Mouse (Mus musculus) brain, embryonic 14.5 days (tissue): Measurements from ENCODE around the gene Olfr305. TPM values are rescaled to one million over a fixed set of nuclear protein-coding genes. Genes with fewer than 3 reads are reported as not detected.
"Not testable (repeated sequence)": the region's sequence is repeated elsewhere in the genome, so short reads cannot be mapped to it uniquely, and the experiment has no call there.

Experiments used
- DNase-seq: peaks from one replicate; pipeline ENCODE4 v3.0.0-alpha.2; 2011; ENCODE audit warnings: low read depth
- CTCF ChIP-seq: fragments of 200-500 bp; IDR thresholded peaks from 2 replicates; pipeline ENCODE4 v1.5.1; 2012; ENCODE audit warnings: inconsistent platforms, mild to moderate bottlenecking, moderate library complexity, borderline replicate concordance; ENCODE audit not compliant: insufficient read depth, insufficient read length; ENCODE audit errors: extremely low read depth
- POLR2A ChIP-seq: fragments of 200-500 bp; IDR thresholded peaks from 2 replicates; pipeline ENCODE4 v1.6.1; 2012; ENCODE audit warnings: mild to moderate bottlenecking, inconsistent platforms, borderline replicate concordance; ENCODE audit not compliant: poor library complexity, insufficient read depth, insufficient read length, severe bottlenecking; ENCODE audit errors: extremely low read depth
- polyA plus RNA-seq: library from polyadenylated mRNA; depleted of rRNA; stranded (reverse); fragments of >200 nt; gene quantifications from 2 replicates; pipeline ENCODE4 v1.2.3, GENCODE M21; 2012; rRNA removed

Olfr305 gene
- not detected in 2 replicates for polyA plus RNA-seq

- no peak for TF ChIP-seq POLR2A
- no peak for DNase-seq
Observed at GRCm38 (mm10) chr7:86366828-86367227, at the start of gene Olfr305. Gene Olfr305 (minus strand): TSS chr7:86366928.

- TF ChIP-seq CTCF (no peak), POLR2A (no peak)
- no peak for DNase-seq
Observed at GRCm38 (mm10) chr7:86403546-86403945, 36.8 kb upstream of the Olfr305 start, which contains the start of gene Olfr301. Gene Olfr301 (plus strand): TSS chr7:86403846.

DNA sequence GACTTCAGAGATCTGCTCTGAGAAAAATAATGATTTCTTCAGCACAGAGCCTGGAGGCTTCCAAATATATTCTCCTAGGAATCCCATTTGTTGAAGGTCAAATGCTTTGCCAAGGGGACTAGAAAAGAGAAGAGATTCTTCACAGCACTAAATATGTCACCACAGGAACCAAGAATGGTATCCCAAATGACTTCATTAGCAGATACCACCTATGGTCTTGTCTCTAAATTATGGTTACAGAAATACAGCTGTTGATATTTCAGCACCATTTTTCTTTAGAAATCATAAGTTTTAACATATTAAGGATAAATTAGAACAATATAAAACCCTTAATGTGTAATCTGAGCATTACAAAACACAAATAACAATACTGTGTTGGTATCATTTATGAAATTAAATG lies 31.0 kb upstream of the Olfr305 start, which contains the start of gene Olfr303:
Gene Olfr303 (minus strand): TSS at position 101 of the 400 bp plus-strand sequence.
- DNase-seq = peak; percentile 4
- TF ChIP-seq POLR2A (no peak), CTCF (no peak)

DNA sequence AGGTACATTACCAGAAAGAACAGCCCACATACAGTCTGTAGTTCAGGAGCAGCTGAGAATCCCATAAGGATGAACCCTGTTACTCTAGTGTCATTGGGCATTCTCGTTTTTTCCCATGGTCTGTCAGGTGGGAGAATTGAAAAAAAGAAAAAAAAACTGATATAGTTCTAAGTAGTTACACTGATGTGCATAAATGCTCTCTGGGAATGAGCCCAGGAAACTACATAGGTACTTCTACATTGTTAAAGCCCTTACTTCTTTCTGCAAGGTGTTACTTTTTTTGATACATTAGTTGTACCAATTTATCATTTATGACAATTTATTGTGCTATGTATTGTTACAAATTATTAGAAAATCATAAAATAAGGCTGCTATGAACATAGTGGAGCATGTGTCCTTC lies 19.8 kb upstream of the Olfr305 start, which contains the start of gene Olfr304:
Gene Olfr304 (minus strand): TSS at position 101 of the 400 bp plus-strand sequence.
- TF ChIP-seq CTCF = no peak
- TF ChIP-seq POLR2A = no peak
- no peak for DNase-seq

DNA sequence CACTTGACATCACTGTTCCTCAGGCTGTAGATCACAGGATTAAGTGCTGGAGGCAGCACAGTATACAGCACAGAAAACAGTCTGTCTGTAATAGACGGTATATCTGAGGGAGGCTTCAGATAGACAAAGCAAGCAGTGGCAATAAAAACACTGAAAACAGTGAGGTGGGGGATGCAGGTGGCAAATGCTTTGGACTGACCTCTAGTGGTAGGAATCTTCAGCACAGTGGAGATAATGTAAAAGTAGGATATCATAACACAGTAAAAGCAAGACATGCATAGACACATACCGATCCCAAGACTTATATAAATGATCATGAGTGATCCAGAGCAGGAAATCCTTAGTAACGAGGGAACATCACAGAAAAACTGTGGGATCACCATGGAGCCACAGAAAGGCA lies 19.0 kb upstream of the Olfr305 start:
- DNase-seq = no peak
- no peak for TF ChIP-seq POLR2A
- TF ChIP-seq CTCF = peak; percentile 6; the same call in 1 of the 2 replicates

- DNase-seq = not testable (repeated sequence)
Observed at GRCm38 (mm10) chr7:86346296-86346695, 20.4 kb downstream of the Olfr305 start.

DNA sequence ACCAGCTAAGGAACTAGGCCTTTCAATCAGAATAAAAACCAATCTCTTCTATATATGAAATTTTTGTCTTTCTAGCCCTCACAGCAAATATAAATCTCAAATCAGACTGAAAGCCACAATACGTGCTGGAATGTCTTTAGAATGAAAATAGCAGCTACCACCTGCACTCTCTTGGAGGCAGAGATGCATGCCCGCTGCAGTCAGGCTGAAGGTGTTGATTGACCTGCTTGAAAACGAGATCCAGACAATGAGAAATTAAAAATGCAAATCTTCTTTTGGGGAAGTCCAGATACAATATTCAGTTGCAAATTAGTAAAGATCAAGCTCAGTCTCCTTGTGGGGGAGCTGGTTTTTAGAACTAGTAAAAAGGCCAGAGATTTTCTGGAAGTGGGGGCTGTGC lies 22.5 kb downstream of the Olfr305 start:
- no peak for DNase-seq
- TF ChIP-seq POLR2A = no peak
- TF ChIP-seq CTCF = no peak

DNA sequence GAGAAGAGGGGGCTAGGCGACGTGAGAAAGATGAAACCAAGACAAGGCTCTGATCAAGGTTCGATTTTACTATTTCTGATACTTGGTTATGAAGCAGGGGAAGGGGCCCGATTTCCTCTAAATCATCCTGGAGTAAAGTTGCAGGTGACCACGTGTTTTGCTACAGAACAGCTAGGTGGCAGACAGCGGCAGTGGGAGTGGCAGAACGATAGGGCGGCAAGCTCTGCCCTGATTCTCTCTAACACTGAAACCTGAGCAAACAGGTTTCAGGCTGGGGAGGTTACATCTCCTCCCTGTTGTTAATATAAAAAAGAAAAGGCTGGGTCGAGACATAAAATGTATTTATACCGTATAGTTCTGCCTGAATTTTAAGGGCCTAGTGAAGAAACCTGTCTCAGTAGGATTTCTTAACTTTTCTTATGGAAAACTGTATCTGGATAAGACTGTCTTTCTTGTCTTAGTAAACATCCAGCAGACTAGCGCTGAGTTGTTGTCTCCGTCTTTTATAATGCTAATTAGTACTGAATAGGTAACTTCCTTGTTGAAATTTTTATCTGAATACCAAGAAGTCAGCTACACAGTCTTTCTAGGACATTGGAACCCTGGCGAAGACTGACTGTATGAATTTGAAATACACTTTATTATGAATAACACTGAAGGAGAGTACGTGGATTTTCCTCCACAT lies 23.7 kb downstream of the Olfr305 start:
- no peak for DNase-seq
- TF ChIP-seq POLR2A = no peak
- no peak for TF ChIP-seq CTCF

DNA sequence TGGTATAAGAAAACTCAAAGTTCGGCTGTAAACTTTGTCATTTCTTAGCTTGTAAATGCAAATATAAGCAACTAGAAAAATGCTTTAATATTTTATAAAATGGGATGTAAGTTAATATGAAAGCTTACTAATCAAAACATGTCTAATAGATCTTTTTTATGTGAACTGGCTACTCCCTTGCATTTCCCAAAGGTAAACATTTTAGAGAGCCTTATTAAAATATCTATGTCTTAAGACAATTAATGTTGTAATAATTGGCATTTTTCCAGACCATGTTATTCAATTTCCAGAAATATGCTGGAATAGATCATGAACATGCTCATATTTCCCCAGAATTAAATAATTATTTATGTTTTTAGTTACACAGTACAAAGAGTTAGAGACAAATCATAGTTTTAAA lies 29.2 kb downstream of the Olfr305 start, which contains the start of gene Olfr307:
Gene Olfr307 (minus strand): TSS at position 101 of the 400 bp plus-strand sequence.
- no peak for DNase-seq
- no peak for TF ChIP-seq CTCF
- TF ChIP-seq POLR2A = no peak

DNA sequence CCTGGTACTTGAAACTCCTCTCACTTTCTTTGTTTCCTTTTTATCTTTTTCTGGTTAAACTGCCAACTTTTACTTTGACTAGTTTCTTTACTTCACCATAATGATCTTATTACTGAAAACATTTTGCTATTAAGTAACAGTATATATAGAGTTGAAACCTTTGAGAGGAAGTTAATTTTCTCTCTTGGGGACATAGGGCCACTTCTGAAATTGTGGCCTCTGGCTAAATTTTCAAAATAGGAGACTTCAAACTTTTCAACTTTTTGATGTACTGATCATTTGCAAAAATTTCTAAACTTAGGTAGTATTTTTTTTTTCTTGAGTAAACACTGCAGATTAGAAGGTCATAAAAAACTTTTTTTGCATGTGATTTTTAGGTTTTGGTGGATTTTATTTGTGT lies 41.2 kb downstream of the Olfr305 start, which contains the start of gene Olfr308:
Gene Olfr308 (minus strand): TSS at position 101 of the 400 bp plus-strand sequence.
- no peak for TF ChIP-seq POLR2A
- TF ChIP-seq CTCF = no peak
- DNase-seq = no peak

DNA sequence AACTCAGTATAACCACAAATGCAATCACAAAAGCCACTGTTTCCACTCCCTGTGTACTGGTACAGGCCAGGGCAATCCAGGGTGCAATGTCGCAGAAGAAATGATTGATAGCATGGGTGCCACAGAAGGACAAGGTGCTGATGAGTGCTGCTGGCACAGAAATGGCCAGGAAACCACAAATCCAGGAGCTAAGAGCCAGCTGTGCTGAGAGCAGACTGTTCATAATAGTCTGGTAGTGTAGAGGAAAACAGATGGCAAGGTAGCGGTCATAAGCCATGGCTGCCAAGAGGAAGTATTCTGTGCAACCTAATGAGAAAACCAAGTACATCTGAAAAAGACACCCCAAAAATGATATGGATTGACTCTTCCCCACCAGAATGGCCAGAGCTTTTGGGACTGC lies 45.4 kb downstream of the Olfr305 start:
- DNase-seq = no peak
- TF ChIP-seq POLR2A (no peak), CTCF (no peak)

DNA sequence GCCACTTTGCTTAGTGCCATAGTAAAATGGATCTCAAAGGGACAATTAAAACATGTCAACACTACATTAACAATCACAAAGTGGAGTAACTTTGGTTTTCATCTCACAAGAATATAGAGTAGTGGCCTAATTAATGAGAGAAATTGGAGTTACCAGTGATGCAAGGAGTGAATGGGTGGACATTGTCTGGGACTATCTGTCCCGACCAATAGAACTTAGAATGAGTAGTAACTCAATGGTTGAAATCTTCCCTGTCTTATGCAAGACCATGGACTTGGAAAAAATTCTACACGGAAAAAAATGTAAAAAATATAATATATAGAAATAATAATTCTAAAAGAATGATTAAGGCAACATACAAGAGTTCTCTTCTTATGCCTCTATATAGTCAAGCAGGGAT lies 53.1 kb downstream of the Olfr305 start, which contains the start of gene Olfr309:
Gene Olfr309 (minus strand): TSS at position 101 of the 400 bp plus-strand sequence.
- TF ChIP-seq CTCF (no peak), POLR2A (no peak)
- no peak for DNase-seq

Other genes with a start within 250 kb of the Olfr305 start
- gene Vmn2r75, start 195.2 kb downstream of the Olfr305 start, polyA plus RNA-seq = not detected in 2 replicates
- not detected in 2 replicates for gene Vmn2r76, start 120.6 kb downstream of the Olfr305 start, polyA plus RNA-seq
- gene Olfr310, start 89.8 kb downstream of the Olfr305 start, polyA plus RNA-seq = not detected in 2 replicates
- not detected in 2 replicates for gene Olfr309, start 53.2 kb downstream of the Olfr305 start, polyA plus RNA-seq
- gene Olfr308, start 41.3 kb downstream of the Olfr305 start, polyA plus RNA-seq = not detected in 2 replicates
- gene Olfr307, start 29.3 kb downstream of the Olfr305 start, polyA plus RNA-seq = not detected in 2 replicates
- not detected in 2 replicates for gene Olfr304, start 19.7 kb upstream of the Olfr305 start, polyA plus RNA-seq
- not detected in 2 replicates for gene Olfr303, start 30.9 kb upstream of the Olfr305 start, polyA plus RNA-seq
- not detected in 2 replicates for gene Olfr301, start 36.9 kb upstream of the Olfr305 start, polyA plus RNA-seq
- not detected in 2 replicates for gene Olfr299, start 93.0 kb upstream of the Olfr305 start, polyA plus RNA-seq
- gene Olfr298, start 125.6 kb upstream of the Olfr305 start, polyA plus RNA-seq = not detected in 2 replicates
- gene Olfr297, start 153.0 kb upstream of the Olfr305 start, polyA plus RNA-seq = not detected in 2 replicates
- not detected in 2 replicates for gene Olfr295, start 216.9 kb upstream of the Olfr305 start, polyA plus RNA-seq
- gene Olfr294, start 249.7 kb upstream of the Olfr305 start, polyA plus RNA-seq = not detected in 2 replicates